Mouse (Mus musculus): ENCODE measurements around the gene Dolk.

Gene Dolk

DNA sequence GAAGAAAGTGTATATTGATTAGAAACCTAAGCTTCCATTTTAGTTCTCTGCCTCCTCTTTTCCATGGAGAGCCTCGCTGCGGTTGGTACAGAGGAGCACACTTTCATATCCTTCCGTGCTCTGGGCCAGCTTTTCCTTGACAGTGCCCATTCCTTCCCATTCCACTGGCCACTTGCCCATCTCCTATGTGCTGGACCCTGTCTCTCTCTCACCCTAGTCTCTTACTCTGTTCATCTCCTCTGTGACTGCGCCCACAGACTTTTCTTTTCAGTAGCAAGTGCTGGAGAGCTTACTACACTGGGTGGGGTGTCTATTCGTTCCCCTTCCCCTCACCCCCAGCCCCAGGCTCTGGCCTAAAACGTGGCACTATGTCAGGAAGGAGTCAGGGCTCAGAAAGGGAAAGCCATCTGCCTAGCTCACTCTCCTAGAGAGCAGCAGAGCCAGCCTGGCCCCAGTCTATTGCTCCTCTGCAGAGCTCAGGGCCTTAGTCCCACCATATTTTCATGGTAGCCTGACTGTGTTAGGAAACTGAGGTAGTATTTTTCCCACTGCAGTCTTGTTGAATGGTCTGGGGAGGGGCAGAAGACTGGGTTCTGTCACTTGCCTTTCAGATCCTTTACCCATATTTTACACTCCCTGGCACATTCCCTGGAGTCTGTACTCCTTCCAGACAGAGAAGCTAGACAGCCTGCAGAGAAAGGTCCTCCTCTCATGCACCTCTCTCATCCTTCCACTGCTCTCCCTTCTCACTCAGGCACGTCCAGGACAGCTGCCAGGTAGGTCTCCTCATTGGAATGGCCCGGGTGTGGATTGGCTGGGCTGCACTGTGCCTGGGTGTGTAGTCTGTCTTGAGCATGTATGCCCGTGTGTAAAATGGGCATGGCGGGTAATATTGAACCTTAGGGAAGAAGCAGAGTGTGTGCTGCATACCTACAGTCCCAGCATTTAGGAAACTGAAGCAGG is 35.7 kb downstream of the Dolk start:
- DNase-seq (ENCODE audit: low spot score in 2 of 2), result no peak

DNA sequence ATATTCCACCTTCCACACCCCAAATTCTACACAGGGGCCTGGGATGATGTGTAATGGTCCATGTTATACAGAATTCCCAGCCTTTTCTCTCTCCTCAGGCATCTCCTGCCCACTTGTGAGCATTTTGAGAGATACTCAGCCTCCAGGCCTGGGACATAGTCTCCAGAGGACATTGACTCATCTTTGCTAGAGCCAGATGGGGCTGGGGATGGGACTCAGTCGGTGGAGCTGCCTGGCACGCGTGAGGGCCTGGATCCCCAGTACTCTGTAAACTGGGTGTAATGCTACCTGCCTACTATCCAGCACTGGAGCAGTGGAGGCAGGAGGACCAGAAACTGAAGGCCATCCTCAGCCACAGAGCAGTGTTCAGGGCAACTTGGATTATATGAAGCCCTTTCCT is 37.0 kb downstream of the Dolk start:
- no peak for DNase-seq (ENCODE audit: low spot score in 2 of 2)

DNA sequence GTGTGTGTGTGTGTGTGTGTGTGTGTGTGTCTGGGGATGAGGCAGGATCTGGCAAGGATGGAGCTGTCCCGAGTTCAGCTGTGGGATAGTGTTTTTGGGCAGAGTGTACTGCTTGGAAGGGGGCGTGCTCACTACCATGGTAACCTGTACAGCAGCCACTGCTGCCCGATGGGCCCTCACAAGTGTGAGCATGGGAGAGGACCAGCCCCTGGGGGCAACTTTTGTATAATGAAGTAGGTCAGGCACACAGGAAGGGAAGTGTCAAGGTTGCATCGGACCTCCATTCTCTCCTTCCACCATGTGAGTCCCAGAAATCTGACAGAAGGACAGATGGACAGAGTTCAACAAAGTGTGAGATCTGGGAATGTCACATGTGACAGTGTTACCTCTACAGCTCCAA is 38.5 kb downstream of the Dolk start:
- no peak for DNase-seq (ENCODE audit: low spot score in 2 of 2)

DNA sequence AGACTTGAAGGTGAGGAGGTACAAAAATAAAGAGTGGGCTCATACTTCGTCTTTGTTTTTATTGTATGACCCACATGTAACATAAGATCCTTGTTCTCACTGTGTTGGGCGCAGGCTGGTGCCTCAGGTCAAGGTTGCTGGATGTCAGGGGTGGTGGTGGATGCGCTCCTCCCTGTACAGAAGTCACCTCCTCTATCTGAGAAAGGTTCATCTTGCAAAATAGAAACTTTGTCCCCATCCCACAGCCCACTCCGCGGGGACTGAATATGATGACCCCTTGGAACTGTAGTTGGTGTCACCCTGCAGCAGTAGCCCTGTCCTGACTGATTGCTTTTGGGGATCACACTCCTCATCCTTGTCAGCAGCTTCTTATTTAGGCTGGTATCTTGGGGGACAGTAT is 39.1 kb downstream of the Dolk start:
- DNase-seq (ENCODE audit: low spot score in 2 of 2), result no peak

DNA sequence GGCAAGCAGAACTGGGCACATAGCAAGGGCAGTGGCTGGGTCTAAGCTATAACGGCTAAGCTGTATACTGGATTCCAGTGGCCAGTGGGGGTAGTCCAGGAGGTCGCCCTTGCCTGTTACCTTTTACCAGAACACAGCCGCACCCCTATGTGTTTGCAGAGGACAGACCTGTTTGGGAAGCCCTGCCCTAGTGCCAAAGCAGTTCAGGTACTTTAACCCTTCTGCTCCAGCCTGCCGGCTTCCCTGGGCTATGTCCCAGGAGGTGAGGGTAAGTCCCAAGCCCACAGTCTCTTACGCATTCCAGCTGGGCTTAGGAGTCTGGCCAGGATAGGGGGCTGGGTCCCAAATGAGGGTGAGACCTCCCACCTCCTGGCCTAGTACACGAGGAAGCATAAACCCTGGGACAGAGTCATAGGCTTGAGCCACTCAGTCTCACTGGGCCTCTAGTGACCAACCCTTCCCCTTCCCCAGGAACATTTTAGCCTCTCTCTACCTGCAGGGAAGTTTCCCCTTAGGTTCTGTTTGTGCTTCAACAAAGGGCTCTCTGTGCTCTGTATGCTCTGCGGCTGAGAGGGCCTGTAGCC is 41.4 kb downstream of the Dolk start:
- no peak for DNase-seq (ENCODE audit: low spot score in 2 of 2)

DNA sequence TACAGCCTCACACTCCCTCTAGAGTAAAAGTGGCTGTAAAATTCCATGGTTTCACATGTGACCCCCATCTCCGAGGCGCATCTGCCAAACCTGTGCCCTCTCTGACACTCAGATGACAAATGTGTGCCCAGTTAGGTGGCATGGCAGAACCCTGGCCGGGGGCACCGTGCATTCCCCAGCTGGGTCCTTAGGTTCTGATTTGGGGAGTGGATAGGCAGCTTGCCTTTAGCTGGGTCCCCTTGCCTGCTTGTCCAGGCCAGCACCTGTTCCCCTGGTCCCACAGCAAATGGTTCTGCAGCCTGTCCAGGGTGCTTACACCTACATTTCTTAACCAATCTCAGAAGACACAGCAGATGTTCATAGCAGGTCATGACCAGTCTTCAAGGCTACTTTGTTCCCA is 42.7 kb downstream of the Dolk start:
- no peak for DNase-seq (ENCODE audit: low spot score in 2 of 2)

DNA sequence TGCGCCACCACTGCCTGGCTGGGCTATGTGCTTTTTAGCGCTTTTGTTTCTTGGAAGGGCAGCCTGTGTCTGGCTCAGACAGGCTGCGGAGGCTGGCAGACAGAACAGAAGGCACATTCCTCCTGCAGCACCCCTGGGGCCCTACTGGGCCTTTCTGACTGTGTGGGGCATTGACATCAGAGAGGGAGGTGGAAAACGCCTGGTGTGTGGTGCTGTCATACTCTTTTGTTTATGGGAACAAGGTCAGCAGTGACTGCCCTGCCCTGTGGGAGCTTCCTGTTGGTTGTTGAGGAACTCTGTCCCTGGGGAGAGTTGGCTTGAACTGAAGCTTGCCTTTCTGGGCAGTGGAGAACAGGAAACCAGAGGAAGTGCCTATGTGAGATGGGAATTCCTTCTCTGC is 43.6 kb downstream of the Dolk start:
- DNase-seq (ENCODE audit: low spot score in 2 of 2), result no peak

DNA sequence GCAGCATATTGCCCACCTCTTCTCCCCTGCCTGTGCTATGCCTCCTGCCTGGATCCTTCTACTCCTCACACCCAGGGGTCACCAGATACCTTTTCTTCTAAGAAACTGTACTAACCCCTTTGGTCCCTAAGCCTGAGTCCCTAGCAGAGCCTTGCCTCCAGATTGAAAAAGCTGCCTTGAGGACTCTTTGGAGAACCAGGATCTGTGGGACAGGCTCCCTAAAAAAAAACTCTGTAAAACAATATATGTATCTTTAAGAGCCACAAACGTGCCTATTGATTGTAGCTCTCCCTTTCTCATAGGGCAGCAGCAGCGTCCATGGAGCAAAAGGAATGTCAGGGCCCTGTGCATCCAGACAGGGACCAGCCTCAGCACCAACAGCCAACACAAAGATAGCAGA is 45.9 kb downstream of the Dolk start, which contains the start of gene Gm28035:
Gene Gm28035, plus strand, starts transcription at position 301 of the 400 bp plus-strand sequence.
- no peak for DNase-seq (ENCODE audit: low spot score in 2 of 2)

DNA sequence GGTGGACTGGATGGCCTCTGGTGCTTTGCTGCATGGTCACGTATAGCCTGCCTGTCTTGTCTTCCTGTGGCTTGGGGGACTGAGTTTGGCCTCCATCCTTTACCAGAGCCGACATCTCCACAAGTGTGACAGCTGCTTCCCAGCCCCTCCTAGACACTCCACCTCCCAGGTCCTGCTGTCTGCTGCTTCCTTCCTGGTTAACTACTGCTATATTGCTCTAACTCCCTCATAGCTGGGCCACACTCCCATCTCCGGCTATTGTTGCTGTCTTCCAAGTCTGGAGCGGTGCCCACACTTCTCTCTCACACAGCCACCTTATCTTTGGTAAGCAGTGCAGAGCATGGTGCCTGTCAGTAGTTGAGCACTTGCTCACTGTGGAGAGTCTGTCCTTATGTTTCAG is 46.4 kb downstream of the Dolk start:
- DNase-seq (ENCODE audit: low spot score in 2 of 2), result no peak

DNA sequence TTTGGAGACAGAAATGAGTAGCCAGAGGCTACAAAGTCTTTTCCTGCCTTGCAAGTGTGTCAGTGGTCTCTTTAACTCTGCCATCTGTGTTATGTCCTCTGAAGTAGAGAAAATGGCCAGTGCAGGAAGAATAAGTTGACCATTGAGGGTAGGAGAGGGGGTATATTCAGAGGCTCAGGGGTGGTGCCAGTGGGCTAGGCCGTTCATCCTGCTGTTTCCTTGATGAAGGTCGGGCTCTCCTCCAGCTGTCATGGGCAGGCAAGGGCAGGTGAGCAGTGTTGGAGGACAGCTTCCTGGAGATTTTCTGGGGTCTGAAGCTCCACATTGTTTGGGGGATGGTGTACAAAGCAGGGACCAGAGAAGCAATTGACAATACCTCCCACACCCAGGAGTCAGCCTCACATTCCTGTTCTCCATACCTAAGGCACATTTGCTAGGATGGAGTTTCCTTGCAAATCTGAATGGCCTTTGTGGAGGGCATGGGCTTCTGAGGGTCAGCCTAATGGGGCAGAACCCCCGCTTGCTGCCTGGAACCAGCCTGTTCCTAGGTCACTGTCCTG is 47.1 kb downstream of the Dolk start:
- no peak for DNase-seq (ENCODE audit: low spot score in 2 of 2)

DNA sequence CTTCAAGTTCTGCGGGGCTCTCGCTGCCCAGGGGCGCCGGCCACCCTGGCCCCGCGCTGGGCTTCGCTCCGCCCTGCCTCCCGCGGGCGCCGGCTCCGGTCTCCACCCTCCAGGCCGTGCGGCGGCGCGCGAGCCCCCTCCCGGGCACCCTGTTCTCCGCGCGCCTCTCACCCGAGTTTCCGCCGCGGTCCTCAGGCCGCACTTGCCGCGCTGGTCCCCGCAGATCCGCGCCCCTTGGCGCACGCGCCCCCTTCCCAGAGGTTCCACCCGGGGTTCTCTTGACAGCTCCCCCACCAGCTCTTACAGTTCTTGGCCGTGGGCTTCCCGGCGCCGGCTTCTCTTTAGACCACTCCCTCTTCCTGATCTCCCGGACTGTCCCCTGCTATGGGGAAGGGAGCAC is 48.3 kb downstream of the Dolk start:
- peak; percentile 70 to 75 for DNase-seq (ENCODE audit: low spot score in 2 of 2)

DNA sequence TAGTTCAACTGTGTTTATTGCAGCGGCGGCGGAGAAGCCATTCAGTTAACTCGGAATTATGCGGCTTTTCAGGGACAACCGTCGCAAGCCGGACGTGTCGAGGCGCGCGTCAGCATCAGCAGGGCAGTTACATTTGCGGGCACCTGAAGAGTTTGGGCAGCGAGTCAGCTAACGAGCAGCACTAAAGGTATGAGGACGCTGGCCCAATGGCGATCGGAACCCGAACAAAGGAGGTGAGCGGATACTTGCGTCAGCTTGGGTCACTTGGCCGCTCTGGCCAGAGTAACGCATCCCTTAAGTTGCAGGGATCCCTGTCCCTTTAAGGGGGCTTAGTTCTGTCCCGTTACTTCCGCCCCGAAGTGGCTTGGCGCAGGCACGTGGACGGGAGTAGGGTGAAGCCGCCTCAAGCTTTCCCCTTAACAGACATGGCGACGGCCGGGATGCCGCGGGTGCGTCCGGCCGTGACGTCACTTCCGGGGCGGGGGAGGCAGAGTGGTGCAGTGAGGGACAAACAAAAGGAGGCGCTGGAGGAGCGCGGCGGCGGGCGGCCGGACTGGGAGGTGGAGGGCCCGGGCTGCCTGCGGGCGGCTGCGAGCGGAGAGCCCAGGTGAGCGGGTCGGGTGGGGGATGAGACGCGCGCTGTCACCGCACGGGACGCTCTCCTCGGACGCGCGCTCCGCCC is 48.8 kb downstream of the Dolk start, which contains the start of gene Lrrc8a:
Gene Lrrc8a, plus strand, starts transcription at position 517 of the 682 bp plus-strand sequence.
- DNase-seq (ENCODE audit: low spot score in 2 of 2), result peak; percentile 99 to 100

DNA sequence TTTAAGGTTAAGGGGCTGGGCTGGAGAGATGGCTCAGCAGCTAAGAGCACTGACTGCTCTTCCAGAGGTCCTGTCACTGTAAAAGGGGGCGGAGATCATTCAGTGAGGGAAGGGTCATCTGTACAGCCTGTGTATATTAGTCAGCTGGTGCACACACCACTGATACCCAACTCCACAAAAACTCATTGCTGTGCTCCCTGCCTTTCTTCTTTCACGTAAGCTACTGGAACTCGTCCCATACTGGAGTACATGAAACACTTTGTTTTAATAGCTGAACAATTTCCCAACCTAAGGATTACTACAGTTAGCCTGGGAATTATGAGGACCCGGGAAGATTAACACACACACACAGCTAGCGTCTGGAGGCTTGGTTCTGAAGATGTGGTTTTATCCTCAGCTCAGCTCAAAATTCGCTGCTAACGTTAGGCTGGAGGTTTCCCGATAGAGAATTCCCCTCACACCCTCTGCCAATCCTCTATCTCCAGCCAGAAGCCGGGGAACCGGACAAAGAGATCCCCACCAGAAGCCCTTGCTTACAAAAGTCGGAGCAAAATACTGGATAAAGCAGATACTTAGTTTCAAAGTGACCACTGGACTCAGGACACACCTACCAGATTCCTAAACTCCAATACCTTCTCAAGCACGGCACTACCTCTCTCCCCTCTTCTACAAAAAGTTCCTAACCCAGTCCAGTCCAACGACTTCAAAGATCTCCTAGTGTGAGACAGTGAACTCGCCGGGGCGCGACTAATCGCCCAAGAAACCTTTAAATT is 49.5 kb downstream of the Dolk start:
- DNase-seq (ENCODE audit: low spot score in 2 of 2), result no peak

DNA sequence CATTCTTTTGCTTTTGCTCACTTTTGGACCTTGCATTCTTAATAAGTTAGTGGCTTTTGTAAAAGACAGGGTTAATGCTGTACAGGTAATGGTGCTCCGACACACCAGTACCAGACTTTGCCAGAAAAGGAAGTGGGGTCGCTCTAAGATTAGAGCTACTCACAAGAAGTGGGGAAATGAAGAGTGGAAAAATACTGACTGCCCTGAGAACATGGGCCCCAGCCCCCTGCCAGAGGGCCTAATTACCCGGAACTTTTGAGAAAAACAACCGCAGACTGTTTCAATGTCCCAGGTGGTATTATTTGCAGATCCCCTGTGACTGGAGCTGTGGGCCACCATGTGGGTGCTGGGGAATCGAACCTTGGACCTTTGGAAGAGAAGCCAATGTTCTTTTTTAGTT is 50.5 kb downstream of the Dolk start:
- no peak for DNase-seq (ENCODE audit: low spot score in 2 of 2)
